In genomic region chr6:85218684-85219445, GRCm38 (mm10) we compare ENCODE assay signal across 15 mouse cellular contexts. TPM values are rescaled to one million over a fixed set of nuclear protein-coding genes. Genes with fewer than 3 reads are reported as not detected.
DNase-seq lines count a peak whose midpoint lies in the region; ATAC-seq and TF ChIP-seq lines count a peak whose summit lies in the region.
"Had no signal": no experiment of that assay in that cellular context is flagged by ENCODE, and none has a peak within 500 bp of the region (broad histone marks: within the 10 kb centered on the region; RNA-seq: fewer than 3 reads in every experiment).

No protein-coding gene starts in this region.

- H3K4me1 ChIP-seq in hindbrain, embryonic 10.5 days (replicated peaks) = peaks cover 60% of the 10 kb centered on the region
- no peaks in the 10 kb centered on the region for H3K4me1 ChIP-seq in hindbrain, embryonic 16.5 days (ENCODE audit: control insufficient read depth, insufficient read depth, low read depth, low read length)
- H3K4me1 ChIP-seq in embryonic facial prominence, embryonic 12.5 days = peaks cover 28% of the 10 kb centered on the region
- H3K4me1 ChIP-seq in hindbrain, postnatal 0 days (ENCODE audit: insufficient read depth, low read length) = peaks cover 3% of the 10 kb centered on the region; the same call in 1 of the 2 replicates

- H3K9me3 ChIP-seq in hindbrain, embryonic 10.5 days = no peaks in the 10 kb centered on the region
- H3K9me3 ChIP-seq in hindbrain, embryonic 16.5 days (ENCODE audit: control insufficient read depth, low read length) = no peaks in the 10 kb centered on the region
- H3K9me3 ChIP-seq in embryonic facial prominence, embryonic 12.5 days = no peaks in the 10 kb centered on the region
- H3K9me3 ChIP-seq in hindbrain, postnatal 0 days (ENCODE audit: low read length) = no peaks in the 10 kb centered on the region
- H3K9me3 ChIP-seq: limb, embryonic 15.5 days had no signal

- peak overlapping the region; percentile 73 for H3K27ac ChIP-seq in hindbrain, embryonic 10.5 days
- H3K27ac ChIP-seq in hindbrain, embryonic 16.5 days (ENCODE audit: low read depth, low read length) = no peak overlapping the region
- peak overlapping the region; percentile 33; the same call in 1 of the 2 replicates for H3K27ac ChIP-seq in embryonic facial prominence, embryonic 12.5 days
- H3K27ac ChIP-seq in hindbrain, postnatal 0 days = no peak overlapping the region
- H3K27ac ChIP-seq: kidney, postnatal 0 days; limb, embryonic 15.5 days had no signal

- peak; percentile 33 for DNase-seq in hindbrain, embryonic 10.5 days (ENCODE audit: low spot score)
- peak; percentile 71 for DNase-seq in brain, adult 2 months (ENCODE audit: low read depth, low spot score)
- no peak for DNase-seq in hindbrain, postnatal 0 days (ENCODE audit: low spot score)
- no peak for DNase-seq in cerebellum, adult 18-20 months
- DNase-seq in kidney, postnatal 36 days = no peak
- no peak for DNase-seq in layer of hippocampus, postnatal 10 days (ENCODE audit: low spot score in 2 of 2)
- DNase-seq: cerebellum, adult 2 months; heart, adult 11 months; lung, postnatal 4 days had no signal

- H3K9ac ChIP-seq in hindbrain, embryonic 16.5 days (ENCODE audit: low read depth, low read length) = no peak overlapping the region
- no peak overlapping the region for H3K9ac ChIP-seq in embryonic facial prominence, embryonic 12.5 days
- H3K9ac ChIP-seq in hindbrain, postnatal 0 days (replicated peaks; ENCODE audit: low read length) = no peak overlapping the region
- H3K9ac ChIP-seq: limb, embryonic 15.5 days had no signal

- no peak overlapping the region for H3K4me3 ChIP-seq in hindbrain, embryonic 10.5 days
- no peak overlapping the region for H3K4me3 ChIP-seq in hindbrain, embryonic 16.5 days (ENCODE audit: low read length)
- no peak overlapping the region for H3K4me3 ChIP-seq in embryonic facial prominence, embryonic 12.5 days
- no peak overlapping the region for H3K4me3 ChIP-seq in hindbrain, postnatal 0 days (ENCODE audit: low read length)
- H3K4me3 ChIP-seq: limb, embryonic 15.5 days had no signal

- 23% methylated on average over 5 of the region's 5 CpGs for WGBS in hindbrain, embryonic 10.5 days
- WGBS in hindbrain, embryonic 16.5 days = 37% methylated on average over 5 of the region's 5 CpGs
- 30% methylated on average over 5 of the region's 5 CpGs for WGBS in embryonic facial prominence, embryonic 12.5 days
- 39% methylated on average over 5 of the region's 5 CpGs for WGBS in hindbrain, postnatal 0 days

- H3K36me3 ChIP-seq in hindbrain, embryonic 10.5 days = no peaks in the 10 kb centered on the region
- no peaks in the 10 kb centered on the region for H3K36me3 ChIP-seq in hindbrain, embryonic 16.5 days (ENCODE audit: control insufficient read depth, insufficient read depth, low read length)
- H3K36me3 ChIP-seq in embryonic facial prominence, embryonic 12.5 days = no peaks in the 10 kb centered on the region
- no peaks in the 10 kb centered on the region for H3K36me3 ChIP-seq in hindbrain, postnatal 0 days (ENCODE audit: insufficient read depth, low read length)
- H3K36me3 ChIP-seq: limb, embryonic 15.5 days had no signal

- TF ChIP-seq CTCF in hindbrain, postnatal 0 days (IDR thresholded peaks at IDR 0.05; ENCODE audit: low read depth) = no peak

- no peak overlapping the region for H3K4me2 ChIP-seq in hindbrain, embryonic 16.5 days (ENCODE audit: low read length)
- no peak overlapping the region for H3K4me2 ChIP-seq in embryonic facial prominence, embryonic 12.5 days (replicated peaks)
- no peak overlapping the region for H3K4me2 ChIP-seq in hindbrain, postnatal 0 days (ENCODE audit: low read depth, low read length)
- H3K4me2 ChIP-seq: limb, embryonic 15.5 days had no signal

- ATAC-seq in hindbrain, embryonic 16.5 days = no peak
- ATAC-seq in embryonic facial prominence, embryonic 12.5 days (ENCODE audit: insufficient number of reproducible peaks, insufficient read depth, low FRiP score, low TSS enrichment) = no peak
- ATAC-seq in hindbrain, postnatal 0 days = peak; percentile 53; the same call in 1 of the 2 replicates

- peaks cover 38% of the 10 kb centered on the region for H3K27me3 ChIP-seq in hindbrain, embryonic 10.5 days (ENCODE audit: insufficient read depth, poor library complexity, severe bottlenecking)
- H3K27me3 ChIP-seq in hindbrain, embryonic 16.5 days (replicated peaks; ENCODE audit: control insufficient read depth, insufficient read depth, low read length) = no peaks in the 10 kb centered on the region
- H3K27me3 ChIP-seq in embryonic facial prominence, embryonic 12.5 days = no peaks in the 10 kb centered on the region
- no peaks in the 10 kb centered on the region for H3K27me3 ChIP-seq in hindbrain, postnatal 0 days (ENCODE audit: insufficient read depth, low read length)
- H3K27me3 ChIP-seq: limb, embryonic 15.5 days had no signal

RNA-seq across cellular contexts. Expression of gene Emx1, which starts 31.6 kb away (rescaled TPM):
- 0.52 and 1.0 TPM in 2 replicates for polyA plus RNA-seq in hindbrain, embryonic 10.5 days (2016; fragmentation: Nextera tagmentation; extraction: Ambion mirVana)
- 1.1 TPM in 1 of 2 replicates, not detected in the other for polyA plus RNA-seq in hindbrain, embryonic 16.5 days (2015; fragmentation: Nextera tagmentation; extraction: Ambion mirVana)
- polyA plus RNA-seq in embryonic facial prominence, embryonic 12.5 days (2016; fragmentation: Nextera tagmentation; extraction: Ambion mirVana) = 0.68 and 1.8 TPM in 2 replicates
- total RNA-seq in hindbrain, postnatal 0 days (2014; rRNA removed) = 0.52 and 0.61 TPM in 2 replicates
- polyA plus RNA-seq in hindbrain, postnatal 0 days (2015; fragmentation: Nextera tagmentation; extraction: Ambion mirVana) = 0.11 TPM in 1 of 2 replicates, not detected in the other
- total RNA-seq in layer of hippocampus, postnatal 10 days (2021) = 10 to 100 TPM; 22.1 to 23.1 TPM
- polyA plus RNA-seq: neural tube, embryonic 11.5 days; stomach, embryonic 16.5 days had no signal

Comparison
In these comparisons a context has a peak if more than half of its experiments do, and no peak if none do; other contexts are left out.
1. DNase-seq: peak in hindbrain, embryonic 10.5 days (single experiment) and brain, adult 2 months (single experiment); none in hindbrain, postnatal 0 days (single experiment), cerebellum, adult 18-20 months (0 of 2), kidney, postnatal 36 days (0 of 2) and layer of hippocampus, postnatal 10 days (0 of 2).
2. H3K27ac ChIP-seq: peak in hindbrain, embryonic 10.5 days (single experiment) and embryonic facial prominence, embryonic 12.5 days (single experiment); none in hindbrain, embryonic 16.5 days (single experiment) and hindbrain, postnatal 0 days (single experiment).